Mouse (Mus musculus) thymus, postnatal 36 days (tissue): ENCODE results near the gene Slc44a5.
"Not testable (repeated sequence)": the region's sequence is repeated elsewhere in the genome, so short reads cannot be mapped to it uniquely, and the experiment has no call there.

ENCODE experiments used
- DNase-seq, 2 experiments: peaks; one replicate each; pipeline ENCODE4 v3.0.0; 2022; ENCODE audit warnings: mixed read lengths in 2 of 2

Gene Slc44a5

DNA sequence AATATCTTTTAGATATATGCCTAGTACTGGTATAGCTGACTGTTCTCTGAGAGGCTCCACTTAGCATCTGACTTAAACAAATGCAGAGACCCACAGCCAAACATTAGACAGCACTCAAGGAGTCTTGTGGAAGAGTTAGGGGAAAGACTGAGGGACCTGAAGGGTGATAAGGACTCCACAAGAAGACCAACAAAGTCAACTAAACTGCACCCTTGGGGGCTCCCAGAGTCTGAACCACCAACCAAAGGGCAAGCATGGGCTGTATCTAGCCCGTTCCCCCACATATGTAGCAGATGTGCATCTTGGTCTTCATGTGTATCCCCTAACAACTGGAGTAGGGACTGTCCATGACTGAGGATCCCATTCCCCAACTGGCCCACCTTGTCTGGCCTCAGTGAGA lies 271.7 kb downstream of the Slc44a5 start:
- DNase-seq: no peak

DNA sequence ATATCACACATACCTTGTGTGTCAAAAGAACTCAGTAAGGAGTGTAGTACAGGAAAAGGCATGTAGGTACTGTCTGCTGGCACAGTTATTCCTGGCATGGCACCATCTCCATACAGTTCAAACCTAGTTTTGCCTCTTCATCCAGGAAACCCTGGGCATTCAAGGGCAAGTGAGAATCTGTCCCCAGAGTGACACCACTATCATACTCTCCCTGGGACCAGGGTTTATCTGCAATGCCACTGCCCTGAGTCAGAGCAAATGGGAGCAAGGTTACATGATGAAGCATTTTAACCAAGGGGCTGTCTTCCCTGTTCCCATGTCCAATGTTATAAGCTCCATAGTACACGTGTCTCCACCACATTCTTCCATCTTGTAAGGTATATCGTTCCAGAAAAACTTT lies 278.2 kb downstream of the Slc44a5 start:
- DNase-seq: no peak

GRCm38 (mm10) chr3:154252219-154252618 lies 279.0 kb downstream of the Slc44a5 start:
- no peak for DNase-seq

DNA sequence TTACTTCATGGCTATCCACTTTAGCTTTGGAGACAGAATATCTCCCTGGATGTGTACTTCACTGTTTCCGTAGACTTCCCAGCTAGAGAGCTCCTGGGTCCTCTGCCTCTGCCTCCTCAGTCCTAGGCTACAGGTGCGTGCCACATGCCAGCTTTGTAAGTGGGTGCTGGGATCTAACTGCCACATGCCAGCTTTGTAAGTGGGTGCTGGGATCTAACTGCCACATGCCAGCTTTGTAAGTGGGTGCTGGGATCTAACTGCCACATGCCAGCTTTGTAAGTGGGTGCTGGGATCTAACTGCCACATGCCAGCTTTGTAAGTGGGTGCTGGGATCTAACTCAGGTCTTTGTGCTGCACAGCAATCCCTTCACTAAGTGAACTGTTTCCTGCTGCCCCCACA lies 281.0 kb downstream of the Slc44a5 start:
- not testable (repeated sequence) for DNase-seq

GRCm38 (mm10) chr3:154257312-154257711 lies 284.1 kb downstream of the Slc44a5 start:
- DNase-seq: no peak

DNA sequence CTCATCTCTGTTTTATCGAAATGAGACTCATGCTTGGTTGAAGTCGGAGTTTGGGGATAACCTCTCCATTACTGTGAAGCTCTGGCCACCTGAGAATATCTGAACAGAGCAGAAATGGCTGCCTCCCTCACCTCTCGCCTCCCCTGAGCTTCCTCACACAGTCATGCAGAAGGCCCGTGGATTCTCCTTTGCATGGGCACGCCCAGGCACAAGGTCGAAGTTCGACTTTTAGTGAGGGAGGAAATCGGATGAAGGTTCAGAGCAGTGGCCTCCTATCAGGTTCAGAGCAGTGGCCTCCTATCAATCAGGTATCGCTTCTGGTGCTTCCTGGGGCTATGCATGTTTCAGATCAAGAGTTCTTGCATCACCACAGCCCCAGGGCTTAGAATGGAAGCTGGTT lies 295.1 kb downstream of the Slc44a5 start:
- no peak for DNase-seq

GRCm38 (mm10) chr3:154269757-154270366 lies 296.6 kb downstream of the Slc44a5 start:
- peak; percentile 35 to 38 for DNase-seq

GRCm38 (mm10) chr3:154274681-154275080 lies 301.4 kb downstream of the Slc44a5 start:
- no peak for DNase-seq

- DNase-seq: no peak
These were observed 311.0 kb downstream of the Slc44a5 start for GRCm38 (mm10) chr3:154284260-154284659.

DNA sequence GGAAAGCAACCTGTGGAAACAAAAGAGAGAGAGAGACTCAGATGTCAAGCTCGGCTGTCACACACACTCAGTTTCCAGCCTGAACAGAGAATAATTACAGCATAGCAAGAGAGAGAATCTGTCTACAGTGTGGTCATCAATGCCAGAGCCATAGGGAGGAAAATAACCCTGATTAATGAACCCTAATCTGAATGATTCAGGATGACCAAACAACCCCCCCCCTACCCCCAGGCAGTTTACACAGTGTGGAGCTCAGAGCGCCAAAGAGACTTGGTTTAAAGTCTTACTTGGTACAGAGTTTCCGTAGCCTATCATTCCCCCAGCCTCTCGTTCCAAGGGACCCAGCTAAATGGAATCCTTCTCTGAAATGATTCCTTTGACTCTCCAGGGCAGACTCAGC lies 312.1 kb downstream of the Slc44a5 start:
- DNase-seq: no peak

DNA sequence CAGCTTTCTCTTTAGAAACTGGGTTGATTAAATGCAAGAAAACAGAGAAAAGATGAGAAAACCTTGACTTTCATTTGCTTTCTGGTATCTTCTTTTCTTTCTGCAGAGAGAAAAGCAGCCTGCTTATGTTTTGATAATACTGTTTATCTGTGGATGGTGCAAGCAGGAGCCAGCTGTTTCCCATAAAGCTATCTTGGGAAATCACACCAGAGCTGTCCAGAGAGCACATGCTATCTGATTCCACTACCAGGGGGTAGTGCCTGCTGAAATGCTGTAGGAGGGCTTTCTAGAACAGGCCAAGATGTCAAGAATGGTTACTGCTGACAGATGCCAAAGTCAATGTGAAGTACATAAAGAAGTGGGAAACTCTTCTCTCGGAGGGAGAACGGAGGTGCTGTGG lies 314.0 kb downstream of the Slc44a5 start:
- DNase-seq: no peak

DNA sequence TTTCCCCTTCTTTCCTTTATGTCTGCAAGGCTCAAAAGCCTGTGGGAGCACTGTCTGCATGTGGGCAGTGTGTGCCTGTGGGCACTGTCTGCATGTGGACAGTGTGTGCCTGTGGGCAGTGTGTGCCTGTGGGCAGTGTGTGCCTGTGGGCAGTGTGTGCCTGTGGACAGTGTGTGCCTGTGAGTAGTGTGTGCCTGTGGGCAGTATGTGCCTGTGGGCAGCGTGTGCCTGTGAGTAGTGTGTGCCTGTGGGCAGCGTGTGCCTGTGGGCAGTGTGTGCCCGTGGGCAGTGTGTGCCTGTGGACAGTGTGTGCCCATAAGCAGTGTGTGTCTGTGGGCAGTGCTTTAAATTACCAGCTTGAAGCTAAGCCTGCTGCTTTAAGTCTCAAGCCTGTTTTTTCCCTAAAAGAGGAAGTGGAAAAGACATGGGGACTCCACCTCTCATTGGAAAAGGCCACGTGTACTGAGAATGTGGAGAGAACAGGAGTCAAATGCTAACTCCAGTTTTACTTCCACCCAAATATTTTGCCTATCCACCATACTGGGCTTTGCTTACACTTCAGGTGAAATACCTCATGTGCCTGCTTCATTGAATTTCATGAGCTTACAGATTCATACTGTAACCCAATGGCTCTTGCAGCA lies 315.3 kb downstream of the Slc44a5 start:
- no peak for DNase-seq

DNA sequence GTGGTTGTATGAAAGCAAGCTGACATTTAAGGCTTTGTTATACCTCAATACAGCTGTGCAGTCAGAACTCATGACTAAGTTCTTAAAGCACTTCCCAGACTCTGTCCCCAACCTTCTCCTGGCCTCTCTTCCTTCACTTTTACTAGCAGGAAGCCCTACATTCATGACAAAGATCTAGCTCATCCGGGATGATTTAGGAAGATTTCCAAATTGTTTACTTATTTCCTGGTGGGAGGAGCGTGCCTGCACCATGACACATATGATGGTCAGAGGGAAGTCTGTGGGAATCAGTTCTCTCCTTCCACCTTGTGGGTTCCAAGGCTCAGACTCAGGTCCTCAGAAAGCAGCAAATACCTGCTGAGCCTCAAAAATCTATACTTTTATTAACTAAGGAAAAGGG lies 317.1 kb downstream of the Slc44a5 start:
- no peak for DNase-seq

- no peak for DNase-seq
These were observed 318.9 kb downstream of the Slc44a5 start for GRCm38 (mm10) chr3:154292126-154292525.

DNA sequence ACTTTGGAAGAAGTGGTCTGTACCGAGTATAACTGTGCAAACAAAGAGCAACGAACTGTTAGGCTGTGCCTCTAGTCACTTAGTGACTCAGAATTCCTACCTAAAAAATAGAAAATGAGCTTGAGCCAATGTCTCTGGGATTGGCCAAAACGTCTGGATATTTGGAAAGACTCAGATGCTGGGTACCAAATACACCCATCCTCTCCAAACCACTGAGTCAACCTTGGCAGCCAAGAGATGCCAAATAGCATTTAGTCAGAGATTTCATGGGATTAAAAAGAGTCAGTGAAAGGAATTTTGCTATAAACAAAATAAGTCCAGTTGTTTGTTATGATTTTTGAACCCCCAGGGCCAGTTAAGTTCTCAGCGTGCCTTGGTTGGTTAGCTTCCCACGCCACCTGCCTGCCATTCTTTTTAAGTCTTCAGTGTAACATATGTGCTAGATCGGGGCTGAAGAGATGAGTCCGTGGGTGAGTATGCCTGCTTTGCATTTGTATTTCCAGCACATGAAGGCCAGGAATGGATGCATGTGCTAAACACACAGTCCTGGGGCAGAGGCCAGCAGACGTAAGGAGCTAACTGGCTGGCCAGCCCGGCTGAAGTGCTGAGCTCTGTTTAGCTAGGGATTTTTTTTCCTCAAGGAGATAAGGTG lies 320.7 kb downstream of the Slc44a5 start:
- DNase-seq: no peak

DNA sequence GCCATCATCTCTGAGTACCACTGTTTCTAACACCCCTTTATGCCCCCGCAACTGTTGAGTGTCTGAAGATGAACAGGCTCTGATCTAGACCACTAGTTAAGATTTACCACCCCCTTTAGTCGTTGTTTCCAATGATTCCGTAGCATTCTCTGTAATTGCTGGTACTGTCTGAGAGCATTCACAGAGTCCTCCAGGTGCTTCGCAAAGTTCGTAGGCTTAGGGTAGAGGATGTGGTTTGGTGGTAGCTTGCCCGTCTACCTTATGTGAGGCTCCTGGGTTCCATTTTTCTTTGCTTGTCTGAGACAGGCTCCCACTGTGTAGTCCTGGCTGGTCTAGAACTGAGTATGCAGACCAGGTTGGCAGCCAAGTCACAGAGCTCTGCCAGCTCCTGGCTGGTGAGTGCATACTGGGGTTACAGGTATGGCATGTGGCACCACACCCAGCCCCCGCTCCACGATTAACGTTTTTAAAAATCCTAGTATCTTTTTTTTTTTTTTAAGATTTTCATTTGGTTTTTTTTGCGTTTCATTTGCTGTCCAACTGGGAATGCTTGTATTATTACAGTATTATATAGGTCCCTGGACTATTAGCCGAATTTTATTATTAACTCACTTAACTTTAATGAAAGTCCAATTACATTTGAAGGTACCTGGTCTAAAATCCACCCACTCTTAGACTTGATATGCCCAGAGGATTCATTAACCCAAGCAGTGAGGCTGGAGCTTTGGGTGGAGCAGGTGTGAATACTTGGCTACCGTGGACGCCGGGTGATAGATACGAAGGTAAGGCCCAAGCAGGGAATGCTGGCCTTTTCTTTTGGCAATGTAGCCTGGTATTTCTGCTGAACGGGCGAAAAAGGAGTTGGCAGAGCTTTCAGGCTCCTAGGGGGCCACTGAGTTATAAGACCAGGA lies 321.9 kb downstream of the Slc44a5 start:
- no peak for DNase-seq

GRCm38 (mm10) chr3:154297499-154297898 lies 324.3 kb downstream of the Slc44a5 start:
- no peak for DNase-seq

DNA sequence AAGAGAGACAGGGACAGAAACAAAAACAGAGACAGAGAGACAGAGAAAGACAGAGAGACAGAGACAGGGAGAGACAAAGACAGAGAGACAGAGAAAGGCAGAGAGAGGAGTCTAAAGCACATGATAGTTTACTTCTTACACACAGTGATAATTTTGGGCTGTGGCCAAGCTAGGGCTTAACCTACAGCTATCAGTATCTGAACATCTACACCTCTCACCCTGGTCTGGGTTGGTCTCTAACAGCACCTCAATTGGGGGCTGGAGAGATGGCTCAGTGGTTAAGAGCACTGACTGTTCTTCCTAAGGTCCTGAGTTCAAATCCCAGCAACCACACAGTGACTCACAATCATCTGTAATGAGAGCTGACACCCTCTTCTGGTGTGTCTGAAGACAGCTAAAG lies 325.3 kb downstream of the Slc44a5 start:
- no peak for DNase-seq

GRCm38 (mm10) chr3:154300006-154300405 lies 326.8 kb downstream of the Slc44a5 start:
- no peak for DNase-seq

DNA sequence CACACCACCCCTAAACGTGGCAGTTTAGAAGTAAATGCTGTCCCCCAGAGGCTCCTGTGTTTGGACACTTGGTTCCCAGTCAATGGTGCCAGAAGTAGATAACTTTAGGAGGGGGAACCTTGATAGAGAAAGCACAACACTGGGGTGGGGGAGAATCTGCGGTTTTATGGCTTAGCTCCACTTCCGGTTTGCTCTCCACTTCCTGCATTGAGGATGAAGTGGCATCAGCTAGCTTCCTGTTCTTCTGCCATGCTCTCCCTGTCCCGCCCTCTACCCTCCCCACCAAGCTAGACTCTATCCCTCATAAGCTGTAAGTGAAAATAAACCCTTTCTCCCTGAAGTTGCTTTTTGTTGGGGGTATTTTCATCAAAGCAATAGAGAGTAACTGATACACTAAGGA lies 327.9 kb downstream of the Slc44a5 start:
- DNase-seq: no peak

GRCm38 (mm10) chr3:154305163-154305884 lies 332.1 kb downstream of the Slc44a5 start:
- DNase-seq: no peak

DNA sequence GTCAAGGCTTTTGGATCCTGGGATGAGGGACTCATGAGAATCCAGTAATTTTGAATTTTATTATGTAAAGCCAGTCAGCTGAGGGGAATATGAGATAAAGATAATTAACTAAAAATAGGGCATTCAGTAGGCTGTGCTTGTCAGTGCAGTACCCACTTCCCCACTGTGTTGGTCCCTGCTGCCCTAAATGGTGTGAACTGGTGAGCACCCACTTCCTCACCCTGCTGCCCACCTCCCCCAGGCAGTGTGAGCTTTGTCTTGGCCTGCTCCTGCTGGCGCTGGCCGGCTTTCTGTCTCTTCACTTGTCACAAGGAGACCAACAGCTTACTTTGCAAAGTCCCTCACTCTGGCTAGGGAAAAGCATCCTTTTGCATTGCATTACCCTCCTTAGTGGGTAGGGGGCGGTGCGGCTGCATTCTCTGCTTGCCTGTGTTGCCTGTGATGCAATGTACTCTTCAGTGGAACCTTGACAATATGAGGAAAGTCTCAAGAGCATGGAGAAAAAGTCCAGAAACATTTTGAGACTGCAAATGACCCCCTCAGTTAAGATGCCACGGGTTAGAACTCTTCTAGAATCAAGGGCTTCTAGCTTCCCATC lies 344.5 kb downstream of the Slc44a5 start:
- DNase-seq: no peak
